Mouse (Mus musculus) left cerebral cortex, adult 9 months (tissue): ENCODE results near the gene Reep1.
"Not testable (repeated sequence)": the region's sequence is repeated elsewhere in the genome, so short reads cannot be mapped to it uniquely, and the experiment has no call there.

Experiments
- DNase-seq, 2 experiments: peaks; one replicate each; pipeline ENCODE4 v3.0.0; 2022; ENCODE audit warnings: low spot score in 2 of 2

Reep1 gene

GRCm38 (mm10) chr6:71840597-71841290 lies 133.4 kb downstream of the Reep1 start:
- DNase-seq = no peak

GRCm38 (mm10) chr6:71846906-71847305 lies 139.5 kb downstream of the Reep1 start:
- DNase-seq = not testable (repeated sequence)
